In the genomic region with DNA sequence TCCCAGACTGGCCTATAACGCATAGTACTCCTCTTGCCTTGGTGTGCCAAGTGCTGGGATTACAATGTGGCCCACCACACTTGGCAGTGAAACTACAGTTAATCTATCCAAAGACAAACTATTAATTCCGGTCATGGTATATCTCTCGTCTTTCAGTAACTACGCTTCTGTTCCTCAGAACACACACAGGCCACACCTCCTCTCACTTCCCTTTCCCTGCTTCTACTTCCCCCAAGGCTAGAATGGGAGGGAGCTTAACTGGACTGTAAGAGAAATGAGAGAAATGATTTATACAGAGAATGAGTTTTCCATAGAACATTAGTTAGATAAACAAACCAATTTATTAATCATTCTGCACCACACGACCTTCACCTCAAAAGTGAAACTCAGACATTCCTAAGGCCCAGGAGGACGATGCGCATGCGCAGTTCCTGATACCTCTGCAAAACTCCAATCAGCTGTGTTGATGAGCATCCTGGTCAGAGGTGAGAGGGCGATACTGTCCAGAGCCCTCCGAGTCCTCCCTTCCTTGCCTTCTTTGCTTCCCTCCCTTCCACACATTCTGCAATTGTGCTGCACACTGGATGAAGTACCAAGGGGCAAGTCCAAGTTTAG, we compare ENCODE assay signal across 12 mouse cellular contexts.
DNase-seq lines count a peak whose midpoint lies in the region; ATAC-seq and TF ChIP-seq lines count a peak whose summit lies in the region.
"Had no signal": no experiment of that assay in that cellular context is flagged by ENCODE, and none has a peak within 500 bp of the region (broad histone marks: within the 10 kb centered on the region; RNA-seq: fewer than 3 reads in every experiment).

No protein-coding gene starts in this region.

- H3K27ac ChIP-seq in hindbrain, embryonic 10.5 days: peak overlapping the region; percentile 87
- H3K27ac ChIP-seq in midbrain, embryonic 12.5 days (replicated peaks): peak overlapping the region; percentile 85
- H3K27ac ChIP-seq in lung, postnatal 0 days (ENCODE audit: low read length): no peak overlapping the region
- H3K27ac ChIP-seq: limb, embryonic 12.5 days had no signal

- H3K4me1 ChIP-seq in hindbrain, embryonic 10.5 days (replicated peaks): peaks cover 29% of the 10 kb centered on the region
- peaks cover 34% of the 10 kb centered on the region for H3K4me1 ChIP-seq in midbrain, embryonic 12.5 days
- no peaks in the 10 kb centered on the region for H3K4me1 ChIP-seq in lung, postnatal 0 days (ENCODE audit: insufficient read depth, low read depth, low read length)
- H3K4me1 ChIP-seq: limb, embryonic 12.5 days had no signal

- no peak overlapping the region for H3K9ac ChIP-seq in midbrain, embryonic 12.5 days (replicated peaks)
- no peak overlapping the region for H3K9ac ChIP-seq in lung, postnatal 0 days (replicated peaks; ENCODE audit: low read depth)
- H3K9ac ChIP-seq: limb, embryonic 12.5 days had no signal

- H3K4me2 ChIP-seq in midbrain, embryonic 12.5 days (replicated peaks): no peak overlapping the region; the same call in 1 of the 2 replicates
- H3K4me2 ChIP-seq in lung, postnatal 0 days (replicated peaks; ENCODE audit: low read depth, low read length): no peak overlapping the region
- H3K4me2 ChIP-seq: limb, embryonic 12.5 days had no signal

- peak; percentile 11 for DNase-seq in heart, adult 8-10 months (ENCODE audit: low spot score)
- no peak for DNase-seq in heart, adult 9 months (ENCODE audit: low spot score in 2 of 2)
- no peak for DNase-seq in hindbrain, embryonic 10.5 days (ENCODE audit: low spot score)
- no peak for DNase-seq in lung, postnatal 0 days (ENCODE audit: low spot score)
- DNase-seq in cerebellum, adult 11-12 months: no peak
- no peak for DNase-seq in gastrocnemius, postnatal 25 days
- DNase-seq: kidney, postnatal 10 days; lung, adult 2 months; thymus, adult 18-20 months had no signal

- ATAC-seq in common myeloid progenitor, adult 5-6 weeks (replicated peaks; ENCODE audit: low read depth, poor library complexity, severe bottlenecking): peak; percentile 81
- ATAC-seq in midbrain, embryonic 12.5 days (ENCODE audit: low FRiP score, low read depth): 0 out of 2 replicates have a peak, but pooled peaks have one; percentile 28
- ATAC-seq in lung, postnatal 0 days: no peak

- H3K9me3 ChIP-seq in hindbrain, embryonic 10.5 days: no peaks in the 10 kb centered on the region
- H3K9me3 ChIP-seq in midbrain, embryonic 12.5 days: no peaks in the 10 kb centered on the region
- H3K9me3 ChIP-seq in lung, postnatal 0 days (ENCODE audit: low read length): no peaks in the 10 kb centered on the region
- H3K9me3 ChIP-seq: limb, embryonic 12.5 days had no signal

- H3K36me3 ChIP-seq in hindbrain, embryonic 10.5 days: no peaks in the 10 kb centered on the region
- no peaks in the 10 kb centered on the region for H3K36me3 ChIP-seq in midbrain, embryonic 12.5 days
- H3K36me3 ChIP-seq in lung, postnatal 0 days (ENCODE audit: insufficient read depth, low read length): no peaks in the 10 kb centered on the region
- H3K36me3 ChIP-seq: limb, embryonic 12.5 days had no signal

- no peak for TF ChIP-seq CTCF in lung, postnatal 0 days (IDR thresholded peaks at IDR 0.05)

- no peaks in the 10 kb centered on the region for H3K27me3 ChIP-seq in hindbrain, embryonic 10.5 days (ENCODE audit: insufficient read depth, poor library complexity, severe bottlenecking)
- no peaks in the 10 kb centered on the region for H3K27me3 ChIP-seq in midbrain, embryonic 12.5 days
- H3K27me3 ChIP-seq in lung, postnatal 0 days (replicated peaks; ENCODE audit: insufficient read depth, low read length): no peaks in the 10 kb centered on the region
- H3K27me3 ChIP-seq: limb, embryonic 12.5 days had no signal

- TF ChIP-seq EP300 in lung, postnatal 0 days (IDR thresholded peaks at IDR 0.05): no peak

- 91% methylated on average over 10 of the region's 10 CpGs for WGBS in hindbrain, embryonic 10.5 days
- WGBS in midbrain, embryonic 12.5 days: 81% methylated on average over 10 of the region's 10 CpGs
- 83% methylated on average over 10 of the region's 10 CpGs for WGBS in lung, postnatal 0 days

- no peak overlapping the region for H3K4me3 ChIP-seq in hindbrain, embryonic 10.5 days
- H3K4me3 ChIP-seq in midbrain, embryonic 12.5 days: no peak overlapping the region
- no peak overlapping the region for H3K4me3 ChIP-seq in lung, postnatal 0 days (ENCODE audit: low read depth, low read length)
- H3K4me3 ChIP-seq: limb, embryonic 12.5 days had no signal
